Mouse (Mus musculus) heart, postnatal 25 days (tissue): Measurements from ENCODE around the gene Hoxd8. TPM values are rescaled to one million over a fixed set of nuclear protein-coding genes. Genes with fewer than 3 reads are reported as not detected.

ENCODE experiments used
- DNase-seq: peaks from one replicate; pipeline ENCODE4 v3.0.0; 2022; ENCODE audit warnings: low spot score
- intact Hi-C: fragments of 180-260 bp; cut with DNase I; formaldehyde crosslinking; loops from one replicate; pipeline ENCODE4 v1.15.1; 2025
- total RNA-seq, 2 experiments: library from RNA; stranded (reverse); gene quantifications; 2 replicates each; pipeline ENCODE4 v1.2.3; 2021

Hoxd8 gene
- total RNA-seq: 1 to 10 TPM; 1.0 to 1.2 TPM

DNA sequence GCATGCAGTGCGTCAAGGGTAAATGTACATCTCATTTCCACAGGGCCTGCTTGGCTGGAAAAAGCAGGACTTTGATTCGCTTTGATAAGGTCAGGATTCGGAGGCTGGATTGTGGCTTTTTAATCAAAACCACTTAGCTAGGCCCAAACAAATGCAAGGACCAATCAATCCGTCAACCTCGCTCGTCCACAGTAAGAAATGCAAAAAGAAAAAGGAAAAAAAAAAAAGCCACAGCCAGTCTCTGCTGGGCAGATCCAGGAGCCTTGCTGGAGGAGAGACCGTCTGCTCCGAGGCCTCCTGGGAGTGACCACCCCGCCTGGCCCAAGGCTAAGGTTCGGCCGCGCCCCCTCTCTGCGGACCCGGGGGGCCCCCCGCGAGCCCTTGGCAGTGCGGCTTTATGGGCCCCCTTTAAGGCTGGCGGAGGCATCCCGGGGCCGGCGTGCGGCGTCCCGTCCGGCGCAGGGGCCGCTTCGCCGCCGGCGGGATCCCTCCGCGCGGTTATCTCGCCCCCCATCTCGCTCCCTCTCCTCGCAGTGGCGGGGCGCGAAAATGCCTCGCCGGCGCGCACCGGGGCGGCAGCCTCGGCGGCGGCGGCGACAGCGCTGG lies at the start of gene Hoxd8:
Gene Hoxd8 (plus strand): TSS at position 223 of the 606 bp plus-strand sequence.
- intact Hi-C loops: no loop called here
- DNase-seq: no peak

DNA sequence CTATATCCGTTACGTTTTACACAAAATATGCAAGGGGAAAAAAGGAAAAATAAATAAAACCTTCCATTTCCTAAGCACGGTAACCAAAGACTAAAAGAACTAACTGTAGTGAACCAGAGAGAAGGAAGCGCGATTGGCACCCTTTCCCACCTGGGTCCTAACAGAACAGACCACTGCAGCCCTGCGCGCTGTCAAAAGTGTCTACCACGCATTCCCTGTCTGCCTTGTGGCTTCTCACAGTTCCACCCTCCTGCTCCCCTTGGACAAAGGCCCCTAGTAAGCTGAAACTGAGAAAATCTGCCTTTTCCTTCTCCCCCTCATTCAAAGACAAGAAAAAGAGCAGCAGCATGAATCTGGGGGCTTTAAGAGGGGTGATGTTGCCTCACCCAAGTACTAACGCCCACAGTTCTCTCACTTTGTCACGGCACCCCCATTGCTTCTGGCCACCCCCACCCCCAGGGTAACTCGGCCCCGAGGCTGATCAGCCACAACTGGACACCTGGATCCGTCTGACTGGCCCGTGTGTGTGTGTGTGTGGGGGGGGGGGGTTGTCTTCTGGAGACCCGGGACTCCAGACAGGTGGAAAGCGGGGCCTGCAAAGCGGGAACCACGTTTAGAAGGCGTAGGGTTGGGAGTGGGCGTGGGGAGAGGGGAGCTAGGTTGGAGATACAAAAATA lies 49.5 kb upstream of the Hoxd8 start:
- no peak for DNase-seq
- intact Hi-C loops: loop anchor here (5.0 kb wide), 1 partner anchor 37 kb away; the partner anchor contains the start of gene Hoxd10

DNA sequence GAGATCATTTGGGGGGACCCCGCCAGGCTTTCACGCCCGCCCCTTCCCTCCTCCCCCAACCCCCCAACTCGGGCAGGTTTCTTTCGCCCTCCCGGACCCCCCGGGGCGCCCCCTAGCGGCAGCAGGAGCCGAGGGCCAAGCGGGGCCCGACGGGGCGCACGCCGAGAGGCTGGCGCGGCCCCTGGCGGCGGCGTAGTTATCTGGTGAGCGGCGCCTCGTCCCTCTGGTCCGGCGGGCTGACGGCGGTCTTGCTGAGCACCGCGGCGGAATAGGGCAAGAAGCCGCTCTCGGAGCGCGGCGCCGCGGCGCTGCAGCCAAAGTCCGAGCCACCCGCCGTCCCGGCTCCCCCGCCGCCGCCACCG lies 49.0 kb upstream of the Hoxd8 start:
- intact Hi-C loops: no loop called here
- DNase-seq: no peak

DNA sequence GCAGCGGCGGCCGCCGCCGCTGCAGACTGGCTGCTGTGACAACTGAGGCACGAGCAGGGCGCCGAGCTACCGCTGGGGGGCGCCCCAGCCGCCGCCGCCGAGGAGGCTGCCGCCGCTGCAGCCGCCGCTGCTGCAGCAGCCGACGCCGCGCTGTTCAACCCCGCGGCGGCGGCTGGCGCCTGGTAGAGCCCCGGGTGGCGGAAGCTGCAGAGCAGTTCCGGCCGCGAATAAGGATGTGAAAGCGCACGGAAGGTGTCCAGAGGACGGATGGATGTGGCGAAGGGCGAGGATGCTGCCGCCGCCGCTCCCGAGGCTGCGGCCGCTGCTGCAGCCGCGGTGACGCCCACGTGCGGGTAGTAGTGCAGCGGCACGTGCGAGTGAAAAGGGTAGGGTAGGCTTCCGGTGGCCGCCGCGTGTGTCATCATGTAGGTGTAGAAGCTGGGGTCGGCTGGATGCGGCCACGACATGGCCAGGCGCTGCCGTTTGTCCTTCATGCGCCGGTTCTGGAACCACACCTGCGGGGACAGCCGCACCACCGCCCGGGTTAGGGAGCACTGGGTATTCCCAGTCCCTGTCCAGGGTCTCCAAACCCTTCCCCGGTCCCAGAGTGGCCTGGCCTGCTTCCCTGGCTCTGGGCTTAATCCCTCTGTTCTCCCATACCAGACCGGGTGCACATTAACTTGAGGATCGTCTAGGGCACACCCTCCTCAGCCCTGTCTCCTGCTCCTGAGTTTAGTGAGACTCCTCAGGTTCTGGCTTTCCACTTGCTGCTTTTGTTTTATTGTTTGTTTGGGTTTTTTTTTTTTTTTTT lies 48.4 kb upstream of the Hoxd8 start:
- DNase-seq: no peak
- intact Hi-C loops: no loop called here

DNA sequence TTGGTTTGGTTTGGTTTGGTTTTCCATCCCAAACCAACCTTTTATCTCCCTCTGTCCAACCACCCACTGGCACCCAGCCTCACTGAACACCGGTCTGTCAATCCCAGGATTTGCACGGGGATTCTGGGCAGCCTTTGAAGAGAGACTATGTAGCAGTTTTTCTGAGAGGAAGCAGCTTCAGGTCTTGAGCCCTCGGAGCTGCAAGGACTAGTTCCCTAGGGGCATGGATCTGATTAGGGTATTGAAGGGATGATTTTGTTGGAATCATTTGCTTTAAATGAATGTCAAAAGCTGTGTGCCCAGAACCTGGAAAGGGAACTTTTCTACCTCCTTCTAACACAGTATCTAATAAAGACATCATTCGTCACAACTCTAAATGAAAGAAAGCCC lies 47.8 kb upstream of the Hoxd8 start:
- DNase-seq: no peak
- intact Hi-C loops: no loop called here

DNA sequence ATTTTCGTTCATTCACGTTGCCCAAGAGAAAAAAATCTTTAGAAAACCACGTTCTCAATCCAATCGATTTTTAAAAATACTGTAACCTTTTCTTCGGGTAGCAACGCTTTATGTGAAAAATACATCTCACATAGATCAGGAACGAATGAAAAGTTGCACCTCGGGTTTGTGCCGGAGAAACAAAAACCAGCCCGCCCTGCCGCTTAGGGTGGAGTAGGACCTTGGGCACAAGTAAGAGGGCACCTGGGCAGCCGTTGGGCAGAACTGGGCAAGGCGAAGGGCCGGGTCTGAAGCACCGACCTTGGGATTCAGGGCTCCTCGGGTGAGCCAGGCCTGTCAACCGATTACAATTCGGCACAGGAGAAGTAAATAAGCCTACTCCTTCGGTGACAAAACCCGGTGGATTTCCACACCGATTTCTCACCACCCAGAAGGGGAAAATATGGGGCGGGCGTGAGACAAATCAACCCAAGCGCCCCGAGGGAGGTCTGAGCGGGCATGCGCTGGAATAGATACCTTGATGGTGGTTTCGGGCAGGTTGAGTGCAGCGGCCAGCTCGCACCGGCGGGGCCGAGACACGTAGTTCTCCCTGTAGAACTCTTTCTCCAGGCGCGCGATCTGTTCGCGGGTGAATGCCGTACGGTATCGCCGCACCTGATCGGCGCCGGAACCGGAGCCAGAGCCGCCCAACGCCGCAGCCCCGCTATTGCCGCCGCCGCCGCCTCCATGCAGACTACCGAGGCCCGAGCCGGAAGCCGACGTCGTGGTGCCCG lies 47.0 kb upstream of the Hoxd8 start:
- intact Hi-C loops: no loop called here
- DNase-seq: no peak

DNA sequence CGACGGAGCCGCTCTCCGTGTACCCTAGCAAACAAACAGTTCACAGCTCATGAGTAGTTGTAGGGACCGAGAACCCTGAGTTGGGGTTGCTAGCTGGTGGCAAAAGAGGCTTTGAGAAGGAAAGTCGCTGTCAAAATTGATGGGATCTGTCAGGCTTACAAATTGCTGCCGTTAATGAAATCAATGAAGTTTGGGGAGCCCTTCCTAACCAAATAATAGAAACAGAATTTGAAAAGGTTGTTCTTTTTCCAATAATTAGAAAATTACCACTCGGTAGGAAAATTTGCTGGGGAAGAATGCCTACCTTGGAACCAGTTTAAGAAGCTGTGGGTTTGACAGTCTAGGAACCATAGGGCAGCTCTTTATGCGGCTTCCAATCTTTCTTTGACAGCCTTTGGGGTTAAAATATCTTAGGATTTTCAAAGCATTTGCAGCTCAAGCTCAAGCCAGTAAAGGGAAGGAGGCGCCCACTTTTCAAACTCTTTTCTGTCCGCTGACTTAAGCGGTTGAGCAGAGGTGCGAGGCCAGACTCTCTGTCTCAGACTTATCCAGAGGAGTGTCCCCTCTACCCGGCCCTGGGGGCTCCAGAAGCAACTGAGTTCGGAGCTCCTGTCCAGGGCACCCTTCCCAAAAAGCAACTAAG lies 46.3 kb upstream of the Hoxd8 start:
- intact Hi-C loops: no loop called here
- no peak for DNase-seq

DNA sequence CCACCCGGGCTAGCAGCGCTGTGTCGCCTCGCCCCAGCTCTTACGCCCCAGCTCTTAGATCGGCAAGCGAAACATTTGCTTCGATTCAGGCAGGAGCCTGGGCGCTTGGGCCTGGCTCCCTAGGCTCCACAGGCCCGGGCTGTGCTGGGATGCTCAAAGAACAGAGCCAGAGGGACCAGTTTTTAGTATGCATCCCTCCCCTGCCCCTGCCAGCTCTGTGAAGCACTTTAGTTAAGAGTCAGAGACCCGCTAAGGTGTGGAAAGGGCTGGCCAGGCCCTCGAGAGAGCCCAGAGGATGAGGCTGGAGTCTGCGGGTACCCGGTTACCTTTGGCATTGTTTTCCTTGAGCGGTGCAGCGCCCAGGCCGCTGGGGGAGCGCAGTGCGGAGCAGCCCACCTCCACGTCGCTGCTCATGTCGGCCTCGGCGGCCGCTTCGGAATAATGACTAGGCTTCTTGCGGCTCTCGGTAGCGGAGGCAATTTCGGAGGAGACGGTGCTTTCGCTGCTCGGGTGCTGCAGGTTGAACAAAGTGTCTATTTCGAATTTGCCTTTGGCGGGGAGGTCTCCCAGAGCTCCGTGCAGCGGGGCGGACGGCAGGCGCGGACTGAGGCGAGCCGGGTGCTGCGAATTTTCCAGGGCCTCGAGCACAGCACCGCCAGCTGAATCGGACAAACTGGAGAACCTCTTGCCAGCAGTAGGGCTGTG lies 45.6 kb upstream of the Hoxd8 start:
- intact Hi-C loops: no loop called here
- no peak for DNase-seq

DNA sequence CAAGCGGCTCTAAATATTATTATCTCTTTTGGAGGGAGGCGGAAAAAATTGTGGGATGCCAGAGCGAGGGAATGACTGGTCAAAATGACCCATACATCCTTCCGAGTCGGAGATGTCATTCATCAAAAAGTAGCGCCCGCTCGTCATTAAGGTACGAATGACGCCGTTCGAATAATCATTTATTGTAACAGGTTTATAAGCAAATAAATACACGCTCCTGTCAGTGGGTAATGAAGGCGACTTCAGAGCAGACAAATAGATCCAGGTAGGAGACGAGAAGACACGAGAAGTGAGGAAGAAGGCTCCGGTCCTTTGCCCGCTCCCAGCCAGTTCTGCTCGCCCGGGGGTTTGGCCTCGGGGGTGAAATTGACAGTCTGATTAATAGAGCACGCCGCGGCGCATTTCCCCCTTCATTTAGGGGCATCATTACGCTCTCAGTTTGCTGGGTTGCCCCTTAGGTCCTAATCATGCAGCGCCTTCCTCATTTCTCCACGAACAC lies 44.9 kb upstream of the Hoxd8 start, which contains the start of gene Evx2:
Gene Evx2 (minus strand): TSS at position 51 of the 499 bp plus-strand sequence.
- intact Hi-C loops: loop anchor here (10.0 kb wide), 2 partner anchors 885 to 1385 kb away; partner anchors contain the start of genes Chn1 and Sp9
- no peak for DNase-seq

DNA sequence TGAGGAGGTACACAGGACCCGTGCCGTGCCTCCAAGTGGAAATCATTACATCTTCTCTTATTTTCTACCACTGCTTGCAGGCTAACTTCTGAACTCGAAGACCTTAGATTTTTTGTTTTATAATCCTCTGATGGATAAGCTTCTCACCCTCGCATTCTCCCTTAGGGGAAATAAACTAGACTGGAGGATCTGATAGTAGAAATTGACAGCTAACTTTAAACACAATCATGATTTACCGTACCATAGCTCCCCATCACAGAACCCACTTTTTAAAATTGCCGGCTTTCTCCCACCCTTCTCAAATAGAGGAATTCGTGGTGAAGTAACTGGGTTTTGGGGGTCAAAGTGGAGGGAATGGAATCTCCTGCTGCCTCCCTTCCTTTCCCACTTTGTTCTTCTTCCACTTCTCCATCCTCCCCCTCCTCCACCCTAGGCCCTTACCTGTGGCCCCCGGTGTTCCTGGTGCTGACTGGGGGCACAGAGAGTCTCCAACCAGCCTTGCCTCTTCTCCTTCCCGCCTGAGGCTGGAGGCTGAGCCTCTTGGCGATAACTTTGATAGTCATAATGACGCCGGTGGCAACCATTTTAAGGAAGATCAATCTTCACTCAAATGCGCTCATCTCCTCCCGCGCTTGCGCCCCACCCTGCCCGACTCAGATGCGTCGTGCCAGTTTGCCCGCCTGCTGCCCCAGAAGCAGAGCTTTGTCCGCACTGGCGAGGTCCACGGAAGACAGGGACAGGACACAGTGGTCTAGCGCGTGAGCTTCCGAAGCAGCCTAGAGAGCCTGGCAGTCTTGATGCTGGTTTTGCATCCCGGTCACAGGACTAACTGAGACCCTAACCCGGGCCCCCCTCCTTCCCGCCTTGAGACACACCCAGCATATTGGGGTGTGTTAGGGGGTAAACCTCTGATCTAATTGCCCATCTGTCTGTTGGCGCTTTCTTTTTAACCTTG lies 43.7 kb upstream of the Hoxd8 start:
- intact Hi-C loops: loop anchor here (10.0 kb wide), 2 partner anchors 886 to 1386 kb away; partner anchors contain the start of genes Chn1 and Sp9
- no peak for DNase-seq

DNA sequence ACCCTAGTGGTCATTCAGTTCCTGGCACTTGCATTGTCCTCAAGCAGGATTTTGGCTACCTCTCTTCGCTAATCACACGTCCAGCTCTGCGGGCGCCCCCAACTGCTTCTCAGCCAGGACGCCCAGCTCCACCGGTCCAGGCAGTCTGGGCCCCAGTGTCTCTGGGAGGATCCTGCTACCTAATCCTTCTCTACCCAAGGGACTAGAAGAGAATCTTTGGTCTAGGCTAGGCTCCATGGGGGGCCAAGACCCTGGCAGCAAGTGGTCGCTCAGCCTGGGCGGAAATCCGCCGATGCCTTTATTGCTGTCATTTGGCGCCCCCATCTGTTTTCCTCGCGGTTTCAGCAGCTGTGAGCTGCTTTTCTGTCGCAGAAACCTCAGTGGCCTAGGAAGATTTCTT lies 42.7 kb upstream of the Hoxd8 start:
- DNase-seq: no peak
- intact Hi-C loops: loop anchor here (2.0 to 10.0 kb wide), 4 partner anchors 361 to 1387 kb away; partner anchors contain the start of genes Chn1 and Sp9

DNA sequence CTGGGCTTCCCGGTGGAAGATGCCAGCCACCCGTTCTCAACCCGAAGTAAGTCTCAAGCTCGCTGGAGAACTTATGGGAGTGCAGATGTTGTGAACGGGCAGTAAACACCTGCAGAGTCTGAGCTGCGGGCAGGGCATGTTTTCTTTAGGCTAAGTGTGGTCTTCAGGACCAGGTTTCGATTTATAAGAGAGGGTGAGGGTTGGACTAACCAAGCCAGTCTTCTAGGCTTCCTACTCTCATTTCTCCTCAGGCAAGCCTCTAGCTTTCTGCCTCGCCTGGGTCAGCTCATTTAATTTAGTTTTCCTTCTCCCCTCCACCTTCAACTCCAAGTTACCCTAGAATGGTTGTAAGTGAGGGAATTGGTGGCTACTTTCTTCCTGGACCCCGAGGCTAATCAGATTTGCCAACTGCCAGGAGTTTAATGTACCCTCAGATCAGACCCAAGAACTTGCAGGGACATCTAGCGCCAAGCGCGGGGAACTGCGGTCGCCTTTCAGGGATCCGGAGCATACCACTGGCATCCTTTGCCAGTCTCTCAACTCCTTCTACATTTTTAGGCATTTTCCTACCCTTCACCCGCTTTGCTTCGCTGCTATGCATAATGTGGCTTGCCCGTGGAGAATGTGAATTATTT lies 41.0 kb upstream of the Hoxd8 start:
- intact Hi-C loops: loop anchor here (2.0 to 10.0 kb wide), 4 partner anchors 363 to 1389 kb away; partner anchors contain the start of genes Chn1 and Sp9
- no peak for DNase-seq

DNA sequence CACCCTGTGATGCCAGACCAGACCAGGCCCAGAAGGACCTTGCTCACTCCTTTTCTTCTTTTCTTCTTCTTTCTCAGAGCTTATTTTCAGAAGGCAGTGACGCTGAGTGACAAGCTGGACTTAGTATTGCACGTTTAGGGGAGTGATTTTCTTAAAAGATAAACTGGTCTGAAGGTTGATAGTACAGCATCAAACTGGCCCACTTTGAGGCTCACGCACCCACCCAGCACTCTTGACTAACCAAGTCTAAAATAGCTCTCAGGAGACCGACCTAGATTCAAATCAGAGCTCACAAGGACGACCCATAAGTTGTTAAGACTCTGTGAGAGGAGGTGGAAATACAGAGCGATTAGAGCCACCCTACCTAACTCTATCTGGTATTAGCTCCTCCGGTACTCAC lies 38.0 kb upstream of the Hoxd8 start:
- no peak for DNase-seq
- intact Hi-C loops: loop anchor here (1.0 to 10.0 kb wide), 3 partner anchors 598 to 1392 kb away; partner anchors contain the start of genes Chn1 and Sp9

DNA sequence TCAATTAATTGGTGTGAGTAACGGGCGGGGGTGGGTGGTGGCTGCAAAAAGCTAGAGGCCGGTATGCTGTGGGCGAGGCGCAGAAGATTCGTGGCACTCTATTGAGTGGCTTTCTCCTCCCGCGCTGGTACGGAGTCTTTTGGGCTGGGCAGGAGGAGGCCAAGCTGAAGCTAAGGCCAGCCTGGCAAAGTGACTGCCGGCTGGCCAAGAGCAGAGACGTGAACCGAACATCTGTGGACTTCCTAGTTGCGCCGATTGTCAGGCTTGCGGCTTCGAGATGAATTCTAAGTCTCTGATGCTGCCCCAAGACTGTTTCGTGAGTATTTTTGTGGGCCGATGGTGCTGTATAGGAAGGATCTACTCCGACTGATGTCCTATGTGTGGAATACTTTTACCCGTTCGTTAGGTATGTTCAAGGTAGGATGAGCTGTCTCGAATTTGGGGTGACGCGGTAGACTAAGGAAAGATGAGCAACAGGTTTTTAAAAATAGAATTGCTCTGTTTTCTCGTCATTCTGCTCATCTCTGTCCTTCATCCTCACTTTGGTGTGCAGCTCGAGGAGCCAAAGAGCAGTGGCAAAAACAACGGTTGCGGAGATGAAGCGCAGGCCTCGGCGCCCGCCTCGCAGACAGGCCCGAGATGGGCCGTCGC lies 37.1 kb upstream of the Hoxd8 start:
- intact Hi-C loops: loop anchor here (10.0 kb wide), 2 partner anchors 893 to 1393 kb away; partner anchors contain the start of genes Chn1 and Sp9
- DNase-seq: no peak

DNA sequence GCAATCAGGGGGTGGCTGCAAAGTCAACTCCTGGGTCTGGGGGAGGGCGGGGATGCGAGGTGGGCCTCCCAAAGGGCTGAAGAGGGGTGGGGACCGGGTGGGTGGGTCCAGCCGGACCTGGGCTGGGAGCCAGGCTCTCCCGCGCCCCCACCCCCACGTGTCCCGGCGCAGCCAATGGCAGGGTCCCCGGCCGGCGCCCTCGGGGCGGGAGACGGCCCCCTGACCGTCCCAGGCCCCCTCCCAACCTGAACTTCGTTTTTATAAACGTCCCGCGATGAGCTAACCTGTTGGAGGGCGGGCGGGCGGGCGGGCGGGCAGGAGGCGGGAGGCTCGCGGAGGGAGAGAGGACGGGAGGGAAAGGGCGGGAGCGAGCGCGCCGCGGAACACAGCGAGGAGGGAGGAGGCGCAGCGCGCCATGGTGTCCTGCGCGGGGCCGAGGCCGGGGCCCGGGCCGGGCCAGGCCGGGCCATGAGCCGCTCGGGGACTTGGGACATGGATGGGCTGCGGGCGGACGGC lies 36.5 kb upstream of the Hoxd8 start, which contains the start of gene Hoxd13:
Gene Hoxd13 (plus strand): TSS at position 469 of the 516 bp plus-strand sequence.
- no peak for DNase-seq
- intact Hi-C loops: loop anchor here (10.0 kb wide), 2 partner anchors 893 to 1393 kb away; partner anchors contain the start of genes Chn1 and Sp9
